Mouse (Mus musculus) small intestine, adult 2 months (tissue): ENCODE results near the gene Olfr875. TPM values are rescaled to one million over a fixed set of nuclear protein-coding genes. Genes with fewer than 3 reads are reported as not detected.

Experiments used
- H3K27ac ChIP-seq: fragments of 200-500 bp; 2 replicates; pipeline ENCODE4 v1.5.1; 2012; ENCODE audit warnings: low read depth, low read length, control low read depth, inconsistent platforms; ENCODE audit not compliant: insufficient read depth
- H3K27me3 ChIP-seq: fragments of 200-500 bp; 2 replicates; pipeline ENCODE4 v1.6.1; 2012; ENCODE audit warnings: mild to moderate bottlenecking, moderate library complexity, low read length, inconsistent platforms; ENCODE audit not compliant: control insufficient read depth, insufficient read depth
- H3K36me3 ChIP-seq: fragments of 200-500 bp; 2 replicates; pipeline ENCODE4 v1.6.1; 2012; ENCODE audit warnings: mild to moderate bottlenecking, low read length, control low read depth, inconsistent platforms; ENCODE audit not compliant: control insufficient read depth, insufficient read depth
- H3K4me1 ChIP-seq: fragments of 200-500 bp; 2 replicates; pipeline ENCODE4 v1.6.1; 2012; ENCODE audit warnings: low read length, inconsistent platforms, mixed read lengths; ENCODE audit not compliant: control insufficient read depth, insufficient read depth, insufficient read length
- H3K4me3 ChIP-seq: fragments of 200-500 bp; 2 replicates; pipeline ENCODE4 v1.5.1; 2012; ENCODE audit warnings: low read depth, mild to moderate bottlenecking, control low read depth, inconsistent platforms, low read length, moderate library complexity
- CTCF ChIP-seq: fragments of 200-500 bp; IDR thresholded peaks from 2 replicates; pipeline ENCODE4 v1.5.1; 2012; ENCODE audit warnings: low read depth, mild to moderate bottlenecking, control low read depth, inconsistent platforms, low read length, moderate library complexity, mixed read lengths; ENCODE audit not compliant: insufficient replicate concordance, insufficient read length; ENCODE audit errors: extremely low read depth
- POLR2A ChIP-seq: fragments of 200-500 bp; IDR thresholded peaks from 2 replicates; pipeline ENCODE4 v1.6.1; 2012; ENCODE audit warnings: low read depth, mild to moderate bottlenecking, control low read depth, inconsistent platforms, low read length, moderate library complexity
- WGBS: fragments of 180-500 bp; shearing (Covaris S2); methylation state at CpG from one replicate; pipeline ENCODE4 v1.1.7; 2018; 5-methylcytosine and 5-hydroxymethylcytosine counted together
- polyA plus RNA-seq: library from polyadenylated mRNA; depleted of rRNA; stranded (reverse); fragments of >200 nt; gene quantifications from 2 replicates; pipeline ENCODE4 v1.2.3, GENCODE M21; 2012; rRNA removed

Gene Olfr875
- not detected in 2 replicates for polyA plus RNA-seq

GRCm38 (mm10) chr9:37771759-37772158 is at the start of gene Olfr875:
Olfr875 (plus strand) TSS chr9:37771857.
- H3K27ac ChIP-seq, result no peak within 1 kb of the TSS
- WGBS, result 16% methylated on average over 2 of the region's 2 CpGs
- H3K36me3 ChIP-seq, result no peaks in the 10 kb centered on the region
- TF ChIP-seq POLR2A (no peak), CTCF (no peak)
- H3K27me3 ChIP-seq, result no peaks in the 10 kb centered on the region
- H3K4me1 ChIP-seq, result no peaks in the 10 kb centered on the region
- no peak within 1 kb of the TSS for H3K4me3 ChIP-seq

GRCm38 (mm10) chr9:37734310-37734709 is 37.3 kb upstream of the Olfr875 start:
- TF ChIP-seq CTCF (no peak), POLR2A (no peak)
- 89% methylated on average over 1 of the region's 1 CpGs for WGBS
- no peaks in the 10 kb centered on the region for H3K27me3 ChIP-seq

GRCm38 (mm10) chr9:37744806-37745205 is 26.9 kb upstream of the Olfr875 start, which contains the start of gene Olfr874:
Olfr874 (plus strand) TSS chr9:37745106.
- H3K27me3 ChIP-seq, result no peaks in the 10 kb centered on the region
- no peaks in the 10 kb centered on the region for H3K36me3 ChIP-seq
- no peaks in the 10 kb centered on the region for H3K4me1 ChIP-seq
- no peak within 1 kb of the TSS for H3K27ac ChIP-seq
- no peak for TF ChIP-seq CTCF
- TF ChIP-seq POLR2A, result no peak
- no peak within 1 kb of the TSS for H3K4me3 ChIP-seq

More at GRCm38 (mm10) chr9:37734310-37734709, 37.3 kb upstream of the Olfr875 start:
- H3K27ac ChIP-seq, result no peak overlapping the region
- no peaks in the 10 kb centered on the region for H3K36me3 ChIP-seq
- no peak overlapping the region for H3K4me3 ChIP-seq
- no peaks in the 10 kb centered on the region for H3K4me1 ChIP-seq

GRCm38 (mm10) chr9:37750319-37751075 is 21.2 kb upstream of the Olfr875 start:
- Histone ChIP-seq H3K4me3 (no peak overlapping the region), H3K36me3 (no peaks in the 10 kb centered on the region), H3K27ac (no peak overlapping the region), H3K27me3 (no peaks in the 10 kb centered on the region), H3K4me1 (no peaks in the 10 kb centered on the region)
- TF ChIP-seq POLR2A, result no peak
- TF ChIP-seq CTCF, result no peak
- 57% methylated on average over 7 of the region's 7 CpGs for WGBS

- H3K4me1 ChIP-seq, result no peaks in the 10 kb centered on the region
- H3K27me3 ChIP-seq, result no peaks in the 10 kb centered on the region
- no peak overlapping the region for H3K4me3 ChIP-seq
- TF ChIP-seq POLR2A (no peak), CTCF (no peak)
- 67% methylated on average over 2 of the region's 2 CpGs for WGBS
- no peak overlapping the region for H3K27ac ChIP-seq
- no peaks in the 10 kb centered on the region for H3K36me3 ChIP-seq
Measured at GRCm38 (mm10) chr9:37751467-37751866, 20.2 kb upstream of the Olfr875 start.

GRCm38 (mm10) chr9:37752006-37752405 is 19.7 kb upstream of the Olfr875 start:
- Histone ChIP-seq H3K4me3 (no peak overlapping the region), H3K4me1 (no peaks in the 10 kb centered on the region), H3K36me3 (no peaks in the 10 kb centered on the region), H3K27ac (no peak overlapping the region), H3K27me3 (no peaks in the 10 kb centered on the region)
- no peak for TF ChIP-seq POLR2A
- TF ChIP-seq CTCF, result no peak
- WGBS, result 61% methylated on average over 4 of the region's 4 CpGs

GRCm38 (mm10) chr9:37761728-37762127 is 9.9 kb upstream of the Olfr875 start:
- Histone ChIP-seq H3K36me3 (no peaks in the 10 kb centered on the region), H3K27me3 (no peaks in the 10 kb centered on the region), H3K4me3 (no peak overlapping the region), H3K4me1 (no peaks in the 10 kb centered on the region), H3K27ac (no peak overlapping the region)
- TF ChIP-seq POLR2A (no peak), CTCF (no peak)
- WGBS, result 82% methylated on average over 2 of the region's 2 CpGs
